Mouse (Mus musculus): ENCODE results near the gene Hjurp. TPM values are rescaled to one million over a fixed set of nuclear protein-coding genes. Genes with fewer than 3 reads are reported as not detected.

The Hjurp gene
- polyA plus RNA-seq, 2 experiments, result 38.0 to 61.0 TPM

DNA sequence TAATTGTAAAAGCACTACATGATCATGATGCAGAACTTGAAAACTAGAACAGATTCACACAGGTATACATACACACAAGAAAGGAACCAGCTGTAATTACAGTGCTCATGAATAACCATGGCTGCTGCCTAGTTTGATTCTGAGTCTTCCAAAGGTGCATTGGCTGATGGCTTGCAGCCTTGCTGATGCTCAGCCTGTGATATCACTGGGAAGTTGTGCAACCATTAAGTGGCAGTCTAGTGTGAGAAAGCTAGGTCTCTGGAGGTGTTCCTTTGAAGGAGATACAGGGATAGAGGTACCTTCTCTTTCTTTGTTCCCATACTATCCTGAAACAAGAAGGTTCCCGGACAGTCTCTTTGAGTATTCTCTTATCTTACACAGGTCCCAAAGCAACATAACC, 58.4 kb downstream of the Hjurp start:
- Histone ChIP-seq H3K4me2 (ENCODE audit: low read depth) (no peak overlapping the region), H3K27me3 (ENCODE audit: control insufficient read depth, insufficient read depth, low read length) (no peaks in the 10 kb centered on the region), H3K9ac (replicated peaks) (no peak overlapping the region), H3K4me3 (ENCODE audit: insufficient read depth in 1 of 2, low read depth in 2 of 2, low read length in 2 of 2) (no peak overlapping the region), H3K9me3 (ENCODE audit: control insufficient read depth, low read length) (peaks cover 7% of the 10 kb centered on the region), H3K27ac (no peak overlapping the region), H3K36me3 (replicated peaks; ENCODE audit: control insufficient read depth, insufficient read depth, low read depth) (no peaks in the 10 kb centered on the region), H3K4me1 (replicated peaks; ENCODE audit: control insufficient read depth in 2 of 2, insufficient read depth in 2 of 2, low read length in 1 of 2) (no peaks in the 10 kb centered on the region)
- WGBS (ENCODE audit: insufficient replicate concordance), result 7% methylated on average over 1 of the region's 1 CpGs
- ATAC-seq (ENCODE audit: insufficient read depth) (no peak), DNase-seq (ENCODE audit: low read depth in 3 of 3, low spot score in 3 of 3) (no peak)
- TF ChIP-seq CTCF (IDR thresholded peaks at IDR 0.05; ENCODE audit: low read depth) (no peak), EP300 (IDR thresholded peaks at IDR 0.05; ENCODE audit: low read depth) (no peak)

- ATAC-seq (ENCODE audit: insufficient read depth), result no peak
- peaks cover 11% of the 10 kb centered on the region for H3K9me3 ChIP-seq (ENCODE audit: control insufficient read depth, low read length)
- H3K4me3 ChIP-seq (ENCODE audit: insufficient read depth in 1 of 2, low read depth in 2 of 2, low read length in 2 of 2), result no peak overlapping the region
- 37% methylated on average over 4 of the region's 4 CpGs for WGBS (ENCODE audit: insufficient replicate concordance)
- no peaks in the 10 kb centered on the region for H3K27me3 ChIP-seq (ENCODE audit: control insufficient read depth, insufficient read depth, low read length)
- no peak for TF ChIP-seq EP300 (IDR thresholded peaks at IDR 0.05; ENCODE audit: low read depth)
- no peak for TF ChIP-seq CTCF (IDR thresholded peaks at IDR 0.05; ENCODE audit: low read depth)
- H3K4me1 ChIP-seq (replicated peaks; ENCODE audit: control insufficient read depth in 2 of 2, insufficient read depth in 2 of 2, low read length in 1 of 2), result no peaks in the 10 kb centered on the region
- no peak overlapping the region for H3K9ac ChIP-seq (replicated peaks)
- no peak for DNase-seq (ENCODE audit: low read depth in 3 of 3, low spot score in 3 of 3)
- H3K36me3 ChIP-seq (replicated peaks; ENCODE audit: control insufficient read depth, insufficient read depth, low read depth), result no peaks in the 10 kb centered on the region
- no peak overlapping the region for H3K4me2 ChIP-seq (ENCODE audit: low read depth)
- no peak overlapping the region for H3K27ac ChIP-seq
Measured at GRCm38 (mm10) chr1:88218591-88218990, 58.8 kb downstream of the Hjurp start.

GRCm38 (mm10) chr1:88218051-88218450, 59.4 kb downstream of the Hjurp start:
- Histone ChIP-seq H3K36me3 (replicated peaks; ENCODE audit: control insufficient read depth, insufficient read depth, low read depth) (no peaks in the 10 kb centered on the region), H3K4me2 (ENCODE audit: low read depth) (no peak overlapping the region), H3K4me3 (ENCODE audit: insufficient read depth in 1 of 2, low read depth in 2 of 2, low read length in 2 of 2) (no peak overlapping the region), H3K27ac (no peak overlapping the region), H3K4me1 (replicated peaks; ENCODE audit: control insufficient read depth in 2 of 2, insufficient read depth in 2 of 2, low read length in 1 of 2) (no peaks in the 10 kb centered on the region), H3K9me3 (ENCODE audit: control insufficient read depth, low read length) (peaks cover 17% of the 10 kb centered on the region), H3K27me3 (ENCODE audit: control insufficient read depth, insufficient read depth, low read length) (no peaks in the 10 kb centered on the region), H3K9ac (replicated peaks) (no peak overlapping the region)
- ATAC-seq (ENCODE audit: insufficient read depth) (no peak), DNase-seq (ENCODE audit: low read depth in 3 of 3, low spot score in 3 of 3) (no peak)
- 51% methylated on average over 9 of the region's 9 CpGs for WGBS (ENCODE audit: insufficient replicate concordance)
- TF ChIP-seq EP300 (IDR thresholded peaks at IDR 0.05; ENCODE audit: low read depth), result no peak
- no peak for TF ChIP-seq CTCF (IDR thresholded peaks at IDR 0.05; ENCODE audit: low read depth)

DNA sequence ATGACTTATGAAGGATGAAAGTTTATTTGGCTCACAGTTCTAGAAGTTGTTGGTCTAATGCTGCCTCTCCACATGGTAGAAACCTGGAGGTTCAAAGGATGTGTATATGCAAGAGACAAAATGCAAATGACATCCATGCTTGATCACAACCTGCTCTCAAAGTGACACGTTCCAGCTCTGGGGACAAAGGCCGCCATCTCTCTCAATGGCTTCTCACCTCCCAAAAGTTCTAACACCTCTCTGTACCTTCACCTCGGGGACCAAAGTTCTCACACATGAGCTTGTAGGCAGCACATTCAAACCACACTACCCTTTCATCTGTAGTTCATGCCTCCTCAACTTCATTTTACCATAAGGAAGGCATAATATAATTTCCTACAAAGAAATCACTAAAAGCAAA, 59.9 kb downstream of the Hjurp start:
- WGBS (ENCODE audit: insufficient replicate concordance), result 27% methylated on average over 3 of the region's 3 CpGs
- TF ChIP-seq CTCF (IDR thresholded peaks at IDR 0.05; ENCODE audit: low read depth), result no peak
- TF ChIP-seq EP300 (IDR thresholded peaks at IDR 0.05; ENCODE audit: low read depth), result no peak
- no peak overlapping the region for H3K27ac ChIP-seq
- DNase-seq (ENCODE audit: low read depth in 3 of 3, low spot score in 3 of 3) (no peak), ATAC-seq (ENCODE audit: insufficient read depth) (no peak)
- H3K9ac ChIP-seq (replicated peaks), result no peak overlapping the region
- H3K36me3 ChIP-seq (replicated peaks; ENCODE audit: control insufficient read depth, insufficient read depth, low read depth), result no peaks in the 10 kb centered on the region
- no peaks in the 10 kb centered on the region for H3K4me1 ChIP-seq (replicated peaks; ENCODE audit: control insufficient read depth in 2 of 2, insufficient read depth in 2 of 2, low read length in 1 of 2)
- no peak overlapping the region for H3K4me3 ChIP-seq (ENCODE audit: insufficient read depth in 1 of 2, low read depth in 2 of 2, low read length in 2 of 2)
- H3K9me3 ChIP-seq (ENCODE audit: control insufficient read depth, low read length), result peaks cover 21% of the 10 kb centered on the region
- no peak overlapping the region for H3K4me2 ChIP-seq (ENCODE audit: low read depth)
- H3K27me3 ChIP-seq (ENCODE audit: control insufficient read depth, insufficient read depth, low read length), result no peaks in the 10 kb centered on the region

DNA sequence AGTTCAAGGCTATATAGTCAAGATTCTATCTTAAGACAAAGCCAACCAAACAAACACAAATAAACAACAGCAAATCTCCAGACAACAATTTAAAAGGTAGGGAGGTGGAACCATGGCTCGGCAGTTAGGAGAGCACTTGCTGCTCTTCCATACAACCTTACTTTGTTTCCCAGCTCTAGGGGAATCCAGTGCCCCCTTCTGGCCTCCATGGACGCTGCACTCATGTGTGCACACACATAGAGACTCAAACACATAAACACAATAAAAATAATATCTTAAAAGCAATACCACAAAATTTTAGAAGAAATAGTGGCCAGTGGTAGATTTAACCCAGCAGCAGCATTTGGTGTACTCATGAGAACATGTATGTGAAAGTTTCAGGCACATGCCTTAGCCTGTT, 60.3 kb downstream of the Hjurp start:
- Histone ChIP-seq H3K9me3 (ENCODE audit: control insufficient read depth, low read length) (peaks cover 21% of the 10 kb centered on the region), H3K4me3 (ENCODE audit: insufficient read depth in 1 of 2, low read depth in 2 of 2, low read length in 2 of 2) (no peak overlapping the region), H3K27me3 (ENCODE audit: control insufficient read depth, insufficient read depth, low read length) (no peaks in the 10 kb centered on the region), H3K27ac (no peak overlapping the region), H3K4me1 (replicated peaks; ENCODE audit: control insufficient read depth in 2 of 2, insufficient read depth in 2 of 2, low read length in 1 of 2) (no peaks in the 10 kb centered on the region), H3K36me3 (replicated peaks; ENCODE audit: control insufficient read depth, insufficient read depth, low read depth) (no peaks in the 10 kb centered on the region), H3K4me2 (ENCODE audit: low read depth) (no peak overlapping the region), H3K9ac (replicated peaks) (no peak overlapping the region)
- ATAC-seq (ENCODE audit: insufficient read depth) (no peak), DNase-seq (ENCODE audit: low read depth in 3 of 3, low spot score in 3 of 3) (no peak)
- TF ChIP-seq EP300 (IDR thresholded peaks at IDR 0.05; ENCODE audit: low read depth), result no peak
- TF ChIP-seq CTCF (IDR thresholded peaks at IDR 0.05; ENCODE audit: low read depth), result no peak
- WGBS (ENCODE audit: insufficient replicate concordance), result 37% methylated on average over 2 of the region's 2 CpGs
